Mouse (Mus musculus): Measurements from ENCODE around the gene Gjd3.
"Not testable (repeated sequence)": the region's sequence is repeated elsewhere in the genome, so short reads cannot be mapped to it uniquely, and the experiment has no call there.

Gjd3 gene

GRCm38 (mm10) chr11:98982773-98983133 is at the start of gene Gjd3:
Gene Gjd3, minus strand, starts transcription at chr11:98983016.
- no peak for DNase-seq (ENCODE audit: low read depth, low spot score)

DNA sequence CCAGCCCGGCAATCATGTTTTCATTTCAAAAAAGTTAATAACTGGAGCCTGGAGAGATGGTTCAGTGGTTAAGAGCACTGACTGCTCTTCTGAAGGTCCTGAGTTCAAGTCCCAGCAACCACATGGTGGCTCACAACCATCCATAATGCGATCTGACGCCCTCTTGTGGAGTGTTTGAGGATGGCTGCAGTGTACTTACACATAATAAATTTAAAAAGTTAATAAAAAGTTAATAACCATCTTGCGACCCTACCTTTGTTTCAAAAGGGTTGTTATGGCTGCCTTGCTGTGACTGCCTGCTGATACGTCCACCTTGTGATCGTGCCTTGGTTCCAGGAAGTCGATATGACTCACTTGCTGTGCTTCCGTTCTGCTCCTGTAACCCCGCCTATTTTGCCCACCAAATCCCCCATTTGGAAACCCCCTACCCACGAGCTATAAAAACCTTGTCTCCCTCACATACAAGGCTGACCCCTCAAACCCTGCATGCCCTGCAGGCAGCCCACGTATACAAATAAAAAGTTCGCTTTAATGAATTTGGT is 44.2 kb upstream of the Gjd3 start:
- DNase-seq (ENCODE audit: low read depth, low spot score), result no peak

DNA sequence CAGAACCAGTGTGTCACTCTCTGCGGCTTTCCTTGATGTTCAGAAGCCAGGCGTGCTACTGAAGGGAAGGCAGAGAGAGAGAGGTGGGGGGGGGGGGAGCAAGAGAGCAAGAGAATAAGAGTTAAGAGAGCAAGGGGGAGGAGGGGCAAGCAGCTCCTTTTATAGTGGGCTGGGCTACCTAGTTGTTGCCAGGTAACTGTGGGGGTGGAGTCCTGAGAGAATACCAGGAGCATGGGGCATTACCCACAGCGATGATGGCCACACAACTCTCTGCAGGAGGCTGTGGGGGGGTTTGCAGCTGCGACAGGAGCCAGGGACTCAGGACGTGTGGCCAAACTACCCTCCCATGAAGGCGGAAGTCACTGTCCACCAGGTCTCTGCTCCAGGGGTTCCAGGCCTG is 43.1 kb upstream of the Gjd3 start:
- DNase-seq (ENCODE audit: low read depth, low spot score), result no peak

DNA sequence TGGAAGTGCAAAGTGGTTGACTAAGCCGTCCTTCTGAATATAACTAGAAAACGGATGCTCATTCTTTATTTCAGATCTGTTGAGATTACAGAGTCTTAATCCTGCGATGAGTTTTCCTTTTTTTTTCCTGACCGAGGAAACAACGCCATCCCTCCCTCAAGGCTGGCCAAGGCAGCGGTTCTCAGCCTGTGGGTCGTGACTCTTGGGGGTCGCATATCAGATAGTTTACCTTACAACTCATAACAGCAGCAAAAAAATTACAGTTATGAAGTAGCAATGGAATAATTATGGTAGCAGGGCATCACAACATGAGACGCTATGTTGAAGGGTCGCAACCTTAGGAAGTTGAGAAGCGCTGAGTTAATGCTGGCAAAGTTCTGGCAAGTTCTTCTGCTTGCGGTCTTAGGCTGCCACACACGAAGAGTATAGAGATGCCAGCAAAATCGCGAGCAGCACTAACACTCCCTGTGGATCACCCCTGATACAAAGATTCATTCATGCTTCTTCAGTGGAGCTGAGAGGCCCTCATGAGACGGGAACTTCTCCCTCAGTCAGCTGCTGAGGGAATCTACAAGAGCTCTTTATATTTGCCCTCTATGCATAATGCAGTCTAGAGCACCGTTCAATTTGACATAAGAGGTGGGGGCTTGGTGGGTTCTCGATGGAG is 41.8 kb upstream of the Gjd3 start:
- no peak for DNase-seq (ENCODE audit: low read depth, low spot score)

DNA sequence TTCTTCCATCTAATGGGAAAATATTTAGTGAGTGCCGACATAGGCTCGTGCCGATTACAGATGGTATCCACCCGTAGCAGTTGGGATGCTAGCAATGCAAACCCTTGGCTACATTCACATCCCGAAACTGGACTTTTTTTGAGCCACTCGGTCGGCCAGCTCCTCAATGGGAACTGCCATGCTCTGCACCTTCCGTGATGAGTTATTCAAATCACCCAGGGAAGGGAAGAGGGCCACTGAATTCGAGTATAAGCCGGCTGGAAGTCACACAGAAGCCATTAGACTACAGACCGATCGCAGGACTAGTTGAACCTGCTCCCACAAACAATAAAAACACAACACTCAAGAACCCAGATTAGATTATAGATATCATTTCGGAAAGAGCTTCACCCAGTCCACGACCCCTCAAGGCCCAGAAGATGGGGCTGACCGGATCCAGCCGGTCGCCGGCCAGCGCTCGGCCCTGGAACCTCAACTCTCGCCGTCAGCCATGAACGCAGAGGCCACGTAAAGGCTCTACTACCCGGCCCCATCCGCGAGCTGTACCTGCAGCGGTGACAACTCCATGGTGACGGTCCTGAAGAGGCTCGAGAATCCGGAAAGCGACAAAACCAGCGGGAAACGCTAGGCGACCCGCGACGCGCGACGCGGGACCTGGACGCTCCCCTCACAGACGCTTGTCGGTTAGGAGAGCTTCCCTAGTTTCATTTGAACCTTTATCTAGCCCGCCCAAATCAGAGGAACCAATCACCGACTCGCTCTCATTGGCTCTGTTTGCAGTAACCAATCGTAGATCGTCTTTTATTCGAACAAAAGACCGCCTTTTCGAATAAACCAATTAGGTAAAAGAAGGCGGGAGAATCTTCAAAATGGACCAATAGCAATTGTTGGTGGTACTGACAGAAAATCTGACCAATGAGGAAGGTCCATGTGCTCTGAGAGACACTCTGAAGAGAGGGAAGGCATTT is 41.0 kb upstream of the Gjd3 start, which contains the start of gene Top2a:
TSS of gene Top2a (minus strand) at position 690 of the 968 bp plus-strand sequence.
- peak; percentile 100 for DNase-seq (ENCODE audit: low read depth, low spot score)

DNA sequence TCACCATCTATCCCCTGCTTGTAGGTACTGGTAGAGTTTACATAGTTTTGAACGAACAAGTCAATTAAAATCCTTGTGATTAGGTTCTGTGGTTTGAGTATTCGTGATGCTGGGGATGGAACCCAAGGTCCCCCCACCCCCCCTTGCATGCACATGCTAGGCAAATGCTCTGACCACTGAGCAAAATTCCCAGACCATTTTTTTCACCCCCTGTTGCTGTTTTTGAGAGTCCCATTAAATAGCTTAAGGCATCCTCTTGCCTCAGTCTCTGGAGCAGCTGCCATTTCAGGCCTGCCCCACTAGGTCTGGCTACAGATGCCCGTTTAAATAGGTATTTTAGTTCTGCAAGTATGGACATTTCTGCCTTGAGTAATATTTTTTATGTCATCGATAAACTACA is 40.3 kb upstream of the Gjd3 start:
- no peak for DNase-seq (ENCODE audit: low read depth, low spot score)

GRCm38 (mm10) chr11:99022384-99022933 is 39.6 kb upstream of the Gjd3 start:
- no peak for DNase-seq (ENCODE audit: low read depth, low spot score)

DNA sequence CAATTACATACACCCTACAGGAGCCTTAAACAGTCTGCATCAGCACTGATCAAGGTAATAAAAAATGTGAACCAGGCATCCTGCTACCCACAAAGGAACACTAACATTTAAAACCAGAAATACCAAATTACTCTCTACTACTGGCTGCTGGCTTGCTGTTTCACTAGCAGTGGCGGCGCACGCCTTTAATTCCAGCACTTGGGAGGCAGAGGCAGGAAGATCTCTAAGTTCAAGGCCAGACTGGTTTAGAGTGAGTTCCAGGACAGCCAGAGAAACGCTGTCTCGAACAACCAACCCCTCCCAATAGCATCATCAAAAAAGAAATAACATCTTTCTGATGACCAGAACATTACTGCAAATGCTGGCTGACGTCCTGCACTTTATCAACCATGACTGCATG is 37.0 kb upstream of the Gjd3 start:
- DNase-seq (ENCODE audit: low read depth, low spot score), result no peak

- no peak for DNase-seq (ENCODE audit: low read depth, low spot score)
These were observed 31.0 kb upstream of the Gjd3 start for GRCm38 (mm10) chr11:99013856-99014255.

DNA sequence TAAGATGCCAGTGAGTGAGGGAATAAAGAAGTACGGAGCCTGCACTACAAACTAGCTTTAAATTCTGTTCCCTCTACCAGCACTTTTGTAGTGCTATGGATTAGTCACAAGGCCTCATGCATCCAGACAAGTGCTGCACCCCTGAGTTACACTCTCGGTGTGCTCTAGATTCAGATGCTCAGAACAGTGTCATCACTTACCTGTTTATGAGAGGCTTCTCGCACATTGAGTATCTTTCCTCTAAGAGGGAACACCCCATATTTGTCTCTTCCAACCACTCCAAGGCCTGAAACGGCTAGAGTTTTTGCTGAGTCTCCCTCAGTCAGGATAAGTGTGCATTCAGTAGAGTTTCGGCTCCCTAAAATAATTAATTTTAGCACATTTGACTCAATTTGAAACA is 27.9 kb upstream of the Gjd3 start:
- no peak for DNase-seq (ENCODE audit: low read depth, low spot score)

- no peak for DNase-seq (ENCODE audit: low read depth, low spot score)
These were observed 27.3 kb upstream of the Gjd3 start for GRCm38 (mm10) chr11:99010124-99010523.

- DNase-seq (ENCODE audit: low read depth, low spot score), result no peak
These were observed 24.0 kb upstream of the Gjd3 start for GRCm38 (mm10) chr11:99006788-99007187.

- no peak for DNase-seq (ENCODE audit: low read depth, low spot score)
These were observed 16.4 kb upstream of the Gjd3 start for GRCm38 (mm10) chr11:98999243-98999642.

GRCm38 (mm10) chr11:98998776-98999175 is 16.0 kb upstream of the Gjd3 start:
- no peak for DNase-seq (ENCODE audit: low read depth, low spot score)

GRCm38 (mm10) chr11:98997659-98998058 is 14.8 kb upstream of the Gjd3 start:
- no peak for DNase-seq (ENCODE audit: low read depth, low spot score)

DNA sequence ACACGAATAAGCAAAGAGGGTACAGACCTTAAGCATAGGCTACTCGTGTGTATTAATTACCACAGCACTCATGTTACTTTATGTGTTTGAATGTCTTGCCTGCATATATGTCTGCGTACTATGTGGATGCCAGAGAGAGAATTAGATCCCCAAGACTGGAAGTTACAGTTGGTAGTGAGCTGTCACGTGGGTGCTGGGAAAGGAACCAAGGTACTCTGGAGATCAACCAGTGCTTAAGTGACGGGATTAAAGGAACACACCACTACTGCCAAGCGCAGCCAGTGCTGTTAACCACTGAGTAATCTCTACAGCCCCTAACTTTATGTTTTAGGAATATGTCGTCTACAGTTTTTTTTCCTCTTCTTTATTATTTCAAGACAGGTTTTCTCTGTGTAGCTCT is 13.2 kb upstream of the Gjd3 start:
- no peak for DNase-seq (ENCODE audit: low read depth, low spot score)

DNA sequence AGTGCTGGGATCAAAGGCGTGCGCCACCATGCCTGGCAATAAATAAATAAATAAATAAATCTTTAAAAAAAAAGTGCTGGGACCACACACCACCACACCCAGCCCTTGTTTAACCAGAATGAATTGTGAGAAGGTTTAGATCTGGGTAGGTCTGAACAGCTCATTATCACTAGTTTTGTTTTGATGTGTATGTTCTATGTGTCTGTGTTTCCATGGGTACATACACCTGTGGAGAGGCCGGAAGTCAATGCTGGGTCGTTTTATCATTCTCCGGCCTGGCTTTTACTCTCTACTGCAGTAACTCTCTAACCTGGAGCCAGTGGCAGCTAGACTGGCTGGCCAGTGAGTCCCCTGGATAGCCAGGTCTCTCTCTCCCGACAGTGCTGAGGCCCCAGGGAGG is 8.1 kb upstream of the Gjd3 start:
- no peak for DNase-seq (ENCODE audit: low read depth, low spot score)

DNA sequence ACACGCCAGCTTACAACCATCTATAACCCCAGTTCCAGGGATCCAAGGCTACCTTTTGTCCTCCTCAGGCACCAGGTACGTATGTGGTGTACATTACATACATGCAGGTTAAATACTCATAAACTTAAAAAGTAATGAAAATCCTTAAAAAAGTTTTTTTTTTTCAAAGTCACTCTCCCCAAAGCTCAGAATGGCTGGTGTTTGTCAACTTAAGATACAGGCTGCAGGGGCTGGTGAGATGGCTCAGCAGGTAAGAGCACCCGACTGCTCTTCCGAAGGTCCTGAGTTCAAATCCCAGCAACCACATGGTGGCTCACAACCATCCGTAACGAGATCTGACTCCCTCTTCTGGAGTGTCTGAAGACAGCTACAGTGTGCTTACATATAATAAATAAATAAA is 5.4 kb upstream of the Gjd3 start:
- DNase-seq (ENCODE audit: low read depth, low spot score), result not testable (repeated sequence)

GRCm38 (mm10) chr11:98985542-98985941 is 2.7 kb upstream of the Gjd3 start:
- no peak for DNase-seq (ENCODE audit: low read depth, low spot score)

- no peak for DNase-seq (ENCODE audit: low read depth, low spot score)
These were observed 735 bp upstream of the Gjd3 start for GRCm38 (mm10) chr11:98983551-98983950.

GRCm38 (mm10) chr11:98981997-98982772 is 631 bp downstream of the Gjd3 start:
- DNase-seq (ENCODE audit: low read depth, low spot score), result no peak
